Mouse (Mus musculus): Measurements from ENCODE around the gene 1700025C18Rik.

GRCm38 (mm10) chr2:165056377-165057085 is 34.0 kb downstream of the 1700025C18Rik start:
- no peak for TF ChIP-seq POLR2A (IDR thresholded peaks at IDR 0.05; ENCODE audit: low read depth, low read length)
- TF ChIP-seq CTCF (conservative IDR thresholded peaks at IDR 0.05; ENCODE audit: insufficient read depth, insufficient read length, low read depth, low read length) = no peak

All from kidney, adult 2 months (tissue).